Mouse (Mus musculus): ENCODE data around the gene Prkg1.

Gene Prkg1

DNA sequence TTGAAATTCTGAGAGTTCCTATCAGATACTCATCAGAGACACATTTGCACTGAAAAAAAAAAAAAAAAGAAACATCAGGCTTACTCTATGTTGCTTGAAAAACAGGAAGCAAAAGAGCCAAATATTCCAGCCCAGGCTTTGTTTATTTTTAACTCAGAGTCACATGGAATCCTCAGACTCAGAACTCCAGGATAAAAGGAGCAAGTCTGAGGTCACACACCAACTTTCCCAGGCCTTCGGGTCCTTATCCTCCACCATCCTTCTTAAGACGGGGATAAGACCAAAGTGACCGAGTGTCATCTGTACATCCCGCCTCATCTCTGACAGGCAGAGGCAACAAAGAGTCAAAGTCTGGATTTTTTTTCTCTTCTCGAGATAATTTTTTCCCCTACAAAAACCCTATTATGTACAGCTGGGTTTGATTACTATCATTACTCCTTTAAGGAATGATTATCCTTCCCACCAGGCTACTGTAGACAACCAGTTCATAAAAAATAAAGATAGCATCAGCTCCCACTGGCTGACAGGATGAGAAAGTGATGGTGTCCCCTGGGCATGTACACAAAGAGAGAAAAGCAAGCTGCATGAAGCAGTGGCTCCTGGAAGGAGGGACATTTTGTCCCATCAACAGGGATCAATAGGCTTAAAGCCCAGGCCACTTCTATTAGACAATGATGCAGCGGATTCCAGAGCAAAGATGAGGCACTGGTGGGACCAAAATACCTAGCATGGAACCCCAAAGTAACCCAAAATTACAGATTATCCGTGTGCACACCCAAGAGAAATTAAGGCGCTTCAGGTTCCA, 21.4 kb downstream of the Prkg1 start:
- peak; percentile 50 for DNase-seq (ENCODE audit: low spot score)

- no peak for DNase-seq (ENCODE audit: low spot score)
These were observed 49.9 kb downstream of the Prkg1 start for GRCm38 (mm10) chr19:31714900-31715299.

- peak; percentile 23 for DNase-seq (ENCODE audit: low spot score)
These were observed 50.4 kb downstream of the Prkg1 start for GRCm38 (mm10) chr19:31714418-31714817.

GRCm38 (mm10) chr19:31713321-31713720, 51.5 kb downstream of the Prkg1 start:
- DNase-seq (ENCODE audit: low spot score) = no peak

- DNase-seq (ENCODE audit: low spot score) = no peak
These were observed 54.5 kb downstream of the Prkg1 start for GRCm38 (mm10) chr19:31710336-31710735.

GRCm38 (mm10) chr19:31703991-31704390, 60.8 kb downstream of the Prkg1 start:
- no peak for DNase-seq (ENCODE audit: low spot score)

DNA sequence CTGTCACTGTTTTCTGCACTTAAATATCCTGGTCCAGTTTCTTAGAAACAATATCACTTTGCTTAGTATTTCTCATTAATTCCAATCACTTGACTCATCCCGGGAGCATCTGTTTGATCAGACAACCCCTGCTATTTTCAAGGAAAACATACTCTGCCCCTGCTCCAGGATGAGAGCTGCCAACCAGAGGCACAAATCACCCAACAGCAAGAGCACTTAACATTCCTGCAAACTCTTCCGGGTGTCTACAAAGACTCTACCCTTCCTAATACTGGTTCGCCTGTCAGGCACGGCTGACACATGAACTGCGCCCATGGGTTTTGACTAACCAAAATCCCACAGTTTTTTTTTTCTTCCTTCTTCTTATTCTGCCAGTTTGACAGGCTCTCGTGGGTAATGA, 65.9 kb downstream of the Prkg1 start:
- DNase-seq (ENCODE audit: low spot score) = no peak

GRCm38 (mm10) chr19:31680821-31681220, 84.0 kb downstream of the Prkg1 start:
- DNase-seq (ENCODE audit: low spot score) = peak; percentile 24

- DNase-seq (ENCODE audit: low spot score) = no peak
These were observed 86.5 kb downstream of the Prkg1 start for GRCm38 (mm10) chr19:31678324-31678723.

DNA sequence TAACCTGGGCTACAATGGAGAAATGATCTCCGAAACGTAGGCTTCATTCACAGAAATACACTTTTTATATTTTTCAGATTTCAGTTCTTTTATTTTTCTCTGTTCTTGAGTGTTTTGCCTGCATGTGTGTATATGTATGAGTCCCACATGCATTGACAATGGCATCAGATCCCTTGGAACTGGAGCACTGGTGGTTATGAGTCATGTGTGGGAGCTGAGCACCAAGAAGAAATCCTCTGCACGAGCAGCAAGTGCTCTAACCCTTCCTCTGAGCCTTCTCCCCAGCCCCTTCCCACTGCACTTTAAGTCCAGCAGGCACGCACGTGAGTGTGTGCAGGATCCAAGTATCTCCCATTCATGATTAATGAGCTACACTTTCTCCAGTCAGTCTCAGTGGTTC, 93.1 kb downstream of the Prkg1 start:
- DNase-seq (ENCODE audit: low spot score) = no peak

- no peak for DNase-seq (ENCODE audit: low spot score)
These were observed 99.8 kb downstream of the Prkg1 start for GRCm38 (mm10) chr19:31665007-31665406.

GRCm38 (mm10) chr19:31664159-31664991, 100.5 kb downstream of the Prkg1 start:
- peak; percentile 15 for DNase-seq (ENCODE audit: low spot score)

- DNase-seq (ENCODE audit: low spot score) = no peak
These were observed 101.2 kb downstream of the Prkg1 start for GRCm38 (mm10) chr19:31663437-31664158.

- no peak for DNase-seq (ENCODE audit: low spot score)
These were observed 102.0 kb downstream of the Prkg1 start for GRCm38 (mm10) chr19:31662802-31663201.

DNA sequence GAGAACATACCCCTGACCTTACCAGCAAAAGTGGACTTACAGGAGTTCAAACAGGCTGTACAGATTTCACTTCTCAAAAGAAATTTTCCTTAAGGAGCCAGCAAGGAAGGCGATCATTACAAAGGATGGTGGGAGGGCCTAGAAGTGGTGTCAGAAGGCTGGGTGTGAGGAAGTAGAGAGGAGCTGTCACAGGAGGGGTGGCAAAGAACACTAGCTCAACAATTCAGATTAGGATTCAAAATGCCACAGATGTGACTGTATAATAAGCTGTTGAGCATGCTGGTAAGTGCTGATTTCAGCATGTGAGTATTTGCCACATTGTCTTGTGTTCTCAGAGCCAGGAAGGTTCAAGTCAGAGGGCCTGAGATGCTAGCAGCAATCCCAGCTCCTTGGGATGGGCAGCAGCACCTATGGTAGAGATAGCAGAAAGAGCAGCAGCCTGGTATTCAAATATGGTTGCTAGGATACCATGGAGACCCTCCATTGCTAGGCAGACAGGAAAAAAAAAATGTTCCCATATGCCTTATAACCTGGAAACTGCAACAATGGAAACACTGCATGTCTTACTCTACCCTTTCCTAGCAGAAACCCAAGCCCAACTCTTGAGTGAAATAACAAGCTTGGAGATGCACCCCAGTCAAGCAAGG, 106.0 kb downstream of the Prkg1 start:
- DNase-seq (ENCODE audit: low spot score) = no peak

- no peak for DNase-seq (ENCODE audit: low spot score)
These were observed 108.6 kb downstream of the Prkg1 start for GRCm38 (mm10) chr19:31656256-31656655.

GRCm38 (mm10) chr19:31655826-31656225, 109.0 kb downstream of the Prkg1 start:
- DNase-seq (ENCODE audit: low spot score) = no peak

GRCm38 (mm10) chr19:31654022-31654421, 110.8 kb downstream of the Prkg1 start:
- DNase-seq (ENCODE audit: low spot score) = no peak

- DNase-seq (ENCODE audit: low spot score) = no peak
These were observed 114.4 kb downstream of the Prkg1 start for GRCm38 (mm10) chr19:31650452-31650851.

GRCm38 (mm10) chr19:31647492-31647891, 117.3 kb downstream of the Prkg1 start:
- DNase-seq (ENCODE audit: low spot score) = no peak

GRCm38 (mm10) chr19:31630899-31631869, 133.6 kb downstream of the Prkg1 start:
- no peak for DNase-seq (ENCODE audit: low spot score)

All from lung, postnatal 25 days (tissue).